18 mouse cellular contexts compared by ENCODE assay signal in genomic region chr7:127118671-127119445, GRCm38 (mm10). TPM values are rescaled to one million over a fixed set of nuclear protein-coding genes. Genes with fewer than 3 reads are reported as not detected.
DNase-seq lines count a peak whose midpoint lies in the region; ATAC-seq and TF ChIP-seq lines count a peak whose summit lies in the region.
"Had no signal": no experiment of that assay in that cellular context is flagged by ENCODE, and none has a peak within 500 bp of the region (broad histone marks: within the 10 kb centered on the region; RNA-seq: fewer than 3 reads in every experiment).

No protein-coding gene starts in this region.

- H3K27me3 ChIP-seq in kidney, postnatal 0 days (ENCODE audit: insufficient read depth, low read length) = no peaks in the 10 kb centered on the region
- H3K27me3 ChIP-seq in kidney, embryonic 14.5 days (ENCODE audit: control insufficient read depth, insufficient read depth, low read length) = peaks cover 9% of the 10 kb centered on the region
- H3K27me3 ChIP-seq in limb, embryonic 10.5 days (ENCODE audit: low read depth, poor library complexity, severe bottlenecking) = peaks cover 42% of the 10 kb centered on the region
- H3K27me3 ChIP-seq in thymus, adult 2 months (ENCODE audit: control insufficient read depth, insufficient read depth, low read length) = no peaks in the 10 kb centered on the region

- no peak for TF ChIP-seq POLR2A in bone marrow macrophage, adult 2 months (IDR thresholded peaks at IDR 0.05; ENCODE audit: borderline replicate concordance, low read depth, low read length)
- no peak for TF ChIP-seq POLR2A in thymus, adult 2 months (IDR thresholded peaks at IDR 0.05; ENCODE audit: control insufficient read depth, extremely low read depth, insufficient read depth, low read length, poor library complexity)

- DNase-seq in adrenal gland, adult (ENCODE audit: inconsistent age in 2 of 2, low spot score in 1 of 2) = peak; percentile 25 to 65
- no peak for DNase-seq in adrenal gland, adult 8-10 months
- DNase-seq in kidney, postnatal 0 days (ENCODE audit: low spot score) = no peak
- no peak for DNase-seq in limb, embryonic 10.5 days (ENCODE audit: low spot score)
- no peak for DNase-seq in cerebellum, adult 9-10 months
- no peak for DNase-seq in thymus, adult 2 months
- DNase-seq: cerebellum, adult 11 months; gastrocnemius, adult 2 months; lung, postnatal 10 days; right cerebral cortex, adult 18-20 months; thymus, postnatal 25 days had no signal

- H3K27ac ChIP-seq in kidney, postnatal 0 days = peak overlapping the region; percentile 55
- no peak overlapping the region for H3K27ac ChIP-seq in kidney, embryonic 14.5 days (ENCODE audit: low read depth, low read length)
- peak overlapping the region; percentile 39 for H3K27ac ChIP-seq in bone marrow macrophage, adult 2 months (ENCODE audit: insufficient read depth, low read depth, low read length)
- H3K27ac ChIP-seq in limb, embryonic 10.5 days = peak overlapping the region; percentile 59; the same call in 1 of the 2 replicates
- no peak overlapping the region for H3K27ac ChIP-seq in thymus, adult 2 months (ENCODE audit: control insufficient read depth, insufficient read depth, low read length)
- H3K27ac ChIP-seq: gastrocnemius, adult 2 months; hindbrain, embryonic 15.5 days; limb, embryonic 13.5 days had no signal

- WGBS in kidney, postnatal 0 days = 49% methylated on average over 14 of the region's 14 CpGs
- 57% methylated on average over 14 of the region's 14 CpGs for WGBS in kidney, embryonic 14.5 days
- WGBS in limb, embryonic 10.5 days = 62% methylated on average over 14 of the region's 14 CpGs
- 87% methylated on average over 14 of the region's 14 CpGs for WGBS in thymus, adult 2 months

- no peak overlapping the region for H3K4me2 ChIP-seq in kidney, postnatal 0 days (ENCODE audit: low read length)
- no peak overlapping the region for H3K4me2 ChIP-seq in kidney, embryonic 14.5 days (replicated peaks; ENCODE audit: low read depth, low read length)
- H3K4me2 ChIP-seq: hindbrain, embryonic 15.5 days; limb, embryonic 13.5 days; midbrain, embryonic 11.5 days had no signal

- H3K9me3 ChIP-seq in kidney, postnatal 0 days (replicated peaks; ENCODE audit: low read length) = no peaks in the 10 kb centered on the region
- no peaks in the 10 kb centered on the region for H3K9me3 ChIP-seq in kidney, embryonic 14.5 days (ENCODE audit: control insufficient read depth, low read length)
- no peaks in the 10 kb centered on the region for H3K9me3 ChIP-seq in limb, embryonic 10.5 days (replicated peaks)
- H3K9me3 ChIP-seq: hindbrain, embryonic 15.5 days had no signal

- H3K4me1 ChIP-seq in kidney, postnatal 0 days (replicated peaks; ENCODE audit: insufficient read depth, low read length) = peaks cover 21% of the 10 kb centered on the region
- peaks cover 13% of the 10 kb centered on the region; the same call in 1 of the 2 replicates for H3K4me1 ChIP-seq in kidney, embryonic 14.5 days (ENCODE audit: control insufficient read depth, insufficient read depth, low read length)
- H3K4me1 ChIP-seq in bone marrow macrophage, adult 2 months (ENCODE audit: control insufficient read depth, insufficient read depth, low read length) = peaks cover 54% of the 10 kb centered on the region
- peaks cover 36% of the 10 kb centered on the region for H3K4me1 ChIP-seq in limb, embryonic 10.5 days
- peaks cover 6% of the 10 kb centered on the region for H3K4me1 ChIP-seq in thymus, adult 2 months (replicated peaks; ENCODE audit: control insufficient read depth, insufficient read depth, low read length)
- H3K4me1 ChIP-seq: hindbrain, embryonic 15.5 days had no signal

- H3K9ac ChIP-seq in kidney, postnatal 0 days (ENCODE audit: low read depth, low read length) = no peak overlapping the region
- no peak overlapping the region for H3K9ac ChIP-seq in kidney, embryonic 14.5 days (ENCODE audit: low read depth, low read length)
- H3K9ac ChIP-seq: hindbrain, embryonic 15.5 days; limb, embryonic 13.5 days had no signal

- H3K4me3 ChIP-seq in kidney, postnatal 0 days (replicated peaks; ENCODE audit: low read depth, low read length) = no peak overlapping the region
- H3K4me3 ChIP-seq in kidney, embryonic 14.5 days (ENCODE audit: low read length) = no peak overlapping the region
- no peak overlapping the region for H3K4me3 ChIP-seq in bone marrow macrophage, adult 2 months (ENCODE audit: insufficient read depth, low read length)
- no peak overlapping the region for H3K4me3 ChIP-seq in limb, embryonic 10.5 days
- H3K4me3 ChIP-seq in thymus, adult 2 months (ENCODE audit: control insufficient read depth, insufficient read depth, low read length) = no peak overlapping the region
- H3K4me3 ChIP-seq: gastrocnemius, adult 2 months; hindbrain, embryonic 15.5 days; limb, embryonic 13.5 days had no signal

- no peak for TF ChIP-seq CTCF in kidney, postnatal 0 days (IDR thresholded peaks at IDR 0.05; ENCODE audit: low read depth)
- no peak for TF ChIP-seq CTCF in bone marrow macrophage, adult 2 months (IDR thresholded peaks at IDR 0.05; ENCODE audit: low read depth, low read length)
- no peak for TF ChIP-seq CTCF in thymus, adult 2 months (IDR thresholded peaks at IDR 0.05; ENCODE audit: borderline replicate concordance, control insufficient read depth, extremely low read depth, insufficient read depth, low read length, poor library complexity)

- H3K36me3 ChIP-seq in kidney, postnatal 0 days (ENCODE audit: insufficient read depth, low read length) = no peaks in the 10 kb centered on the region
- H3K36me3 ChIP-seq in kidney, embryonic 14.5 days (ENCODE audit: control insufficient read depth, insufficient read depth, low read length) = no peaks in the 10 kb centered on the region
- H3K36me3 ChIP-seq in limb, embryonic 10.5 days = no peaks in the 10 kb centered on the region
- H3K36me3 ChIP-seq in thymus, adult 2 months (ENCODE audit: control insufficient read depth, insufficient read depth, low read length) = no peaks in the 10 kb centered on the region
- H3K36me3 ChIP-seq: hindbrain, embryonic 15.5 days; limb, embryonic 13.5 days had no signal

- ATAC-seq in kidney, postnatal 0 days (replicated peaks; ENCODE audit: low FRiP score, low read depth) = no peak
- no peak for ATAC-seq in kidney, embryonic 14.5 days (ENCODE audit: low FRiP score, low TSS enrichment)
- ATAC-seq: forebrain, embryonic 16.5 days had no signal

RNA-seq across cellular contexts. Expression of gene Qprt, which starts 3.2 kb away (rescaled TPM):
- total RNA-seq in adrenal gland, adult 8-10 months (2022) = under 1 TPM; 0.12 to 0.83 (median 0.31) TPM
- polyA plus RNA-seq in kidney, postnatal 0 days (2015; fragmentation: Nextera tagmentation; extraction: Ambion mirVana) = 37.4 and 43.7 TPM in 2 replicates
- polyA plus RNA-seq in kidney, embryonic 14.5 days (2014; fragmentation: Nextera tagmentation; extraction: Ambion mirVana) = 8.9 and 13.0 TPM in 2 replicates
- 0.71 TPM in 1 of 2 replicates, not detected in the other for polyA plus RNA-seq in bone marrow macrophage, adult 2 months (2012; ENCODE audit: insufficient read depth, insufficient read length, missing spikeins)
- 1.7 TPM in 2 replicates for polyA plus RNA-seq in limb, embryonic 10.5 days (2016; fragmentation: Nextera tagmentation; extraction: Ambion mirVana)
- polyA plus RNA-seq in thymus, adult 2 months (2012; rRNA removed) = 8.0 and 10.1 TPM in 2 replicates

RNA-seq across cellular contexts. Expression of gene Spn, which starts 18.8 kb away (rescaled TPM):
- 1 to 10 TPM; 1.2 to 2.0 (median 1.7) TPM for total RNA-seq in adrenal gland, adult 8-10 months (2022)
- polyA plus RNA-seq in kidney, postnatal 0 days (2015; fragmentation: Nextera tagmentation; extraction: Ambion mirVana) = 0.28 and 0.33 TPM in 2 replicates
- 0.14 and 0.26 TPM in 2 replicates for polyA plus RNA-seq in kidney, embryonic 14.5 days (2014; fragmentation: Nextera tagmentation; extraction: Ambion mirVana)
- 34.5 and 36.3 TPM in 2 replicates for polyA plus RNA-seq in bone marrow macrophage, adult 2 months (2012; ENCODE audit: insufficient read depth, insufficient read length, missing spikeins)
- polyA plus RNA-seq in limb, embryonic 10.5 days (2016; fragmentation: Nextera tagmentation; extraction: Ambion mirVana) = 0.09 and 0.18 TPM in 2 replicates
- 135 and 157 TPM in 2 replicates for polyA plus RNA-seq in thymus, adult 2 months (2012; rRNA removed)
- polyA plus RNA-seq: midbrain, embryonic 11.5 days had no signal

RNA-seq across cellular contexts. Expression of gene AI467606, which starts 27.7 kb away (rescaled TPM):
- 1 to 10 TPM; 1.4 to 1.8 (median 1.5) TPM for total RNA-seq in adrenal gland, adult 8-10 months (2022)
- 4.0 and 4.3 TPM in 2 replicates for polyA plus RNA-seq in kidney, postnatal 0 days (2015; fragmentation: Nextera tagmentation; extraction: Ambion mirVana)
- 3.5 TPM in 2 replicates for polyA plus RNA-seq in kidney, embryonic 14.5 days (2014; fragmentation: Nextera tagmentation; extraction: Ambion mirVana)
- polyA plus RNA-seq in bone marrow macrophage, adult 2 months (2012; ENCODE audit: insufficient read depth, insufficient read length, missing spikeins) = 41.2 and 41.4 TPM in 2 replicates
- polyA plus RNA-seq in limb, embryonic 10.5 days (2016; fragmentation: Nextera tagmentation; extraction: Ambion mirVana) = 0.36 and 0.86 TPM in 2 replicates
- 518 and 532 TPM in 2 replicates for polyA plus RNA-seq in thymus, adult 2 months (2012; rRNA removed)

RNA-seq across cellular contexts. Expression of gene Zg16, which starts 31.7 kb away (rescaled TPM):
- total RNA-seq in adrenal gland, adult 8-10 months (2022) = not detected
- polyA plus RNA-seq in kidney, postnatal 0 days (2015; fragmentation: Nextera tagmentation; extraction: Ambion mirVana) = not detected in 2 replicates
- polyA plus RNA-seq in kidney, embryonic 14.5 days (2014; fragmentation: Nextera tagmentation; extraction: Ambion mirVana) = not detected in 2 replicates
- polyA plus RNA-seq in bone marrow macrophage, adult 2 months (2012; ENCODE audit: insufficient read depth, insufficient read length, missing spikeins) = not detected in 2 replicates
- not detected in 2 replicates for polyA plus RNA-seq in limb, embryonic 10.5 days (2016; fragmentation: Nextera tagmentation; extraction: Ambion mirVana)
- 0.73 and 1.2 TPM in 2 replicates for polyA plus RNA-seq in thymus, adult 2 months (2012; rRNA removed)
- total RNA-seq: gastrocnemius, adult 2 months; heart, adult 18-20 months had no signal
- polyA plus RNA-seq: forebrain, embryonic 16.5 days; hindbrain, embryonic 15.5 days; limb, embryonic 13.5 days; midbrain, embryonic 11.5 days had no signal

Comparison
In these comparisons a context has a peak if more than half of its experiments do, and no peak if none do; other contexts are left out.
1. DNase-seq: peak in adrenal gland, adult (2 of 2); none in adrenal gland, adult 8-10 months (single experiment), kidney, postnatal 0 days (single experiment), limb, embryonic 10.5 days (single experiment), cerebellum, adult 9-10 months (single experiment) and thymus, adult 2 months (single experiment).
2. H3K27ac ChIP-seq: peak in kidney, postnatal 0 days (single experiment), bone marrow macrophage, adult 2 months (single experiment) and limb, embryonic 10.5 days (single experiment); none in kidney, embryonic 14.5 days (single experiment) and thymus, adult 2 months (single experiment).
3. RNA of gene Spn, which starts 18.8 kb away (polyA plus RNA-seq): 135 to 157 TPM in thymus, adult 2 months and 34.5 to 36.3 TPM in bone marrow macrophage, adult 2 months; 0.28 to 0.33 TPM in kidney, postnatal 0 days, 0.14 to 0.26 TPM in kidney, embryonic 14.5 days and 0.09 to 0.18 TPM in limb, embryonic 10.5 days; every median in the first group is over 10 times any median in the second.
4. RNA of gene AI467606, which starts 27.7 kb away (polyA plus RNA-seq): 518 to 532 TPM in thymus, adult 2 months; 41.2 to 41.4 TPM in bone marrow macrophage, adult 2 months, 4.0 to 4.3 TPM in kidney, postnatal 0 days, 3.5 TPM in kidney, embryonic 14.5 days and 0.36 to 0.86 TPM in limb, embryonic 10.5 days; every median in the first group is over 10 times any median in the second.